Mouse (Mus musculus) embryonic facial prominence, embryonic 11.5 days (tissue): ENCODE measurements at regions not wholly inside any gene's neighbourhood (a gene's known extent, or its start where the extent isn't known, plus 50 kb on each side); places are given as distances from the start of the nearest gene placed in this dataset.

Experiments used
- ATAC-seq: fragments of 200-750 bp; cut with Nextera tagmentation; replicated peaks from 2 replicates; pipeline ENCODE4 v1.8.0; 2017; ENCODE audit warnings: low read depth; ENCODE audit not compliant: insufficient number of reproducible peaks, low FRiP score, low TSS enrichment
- DNase-seq: peaks from one replicate; pipeline ENCODE4 v3.0.0-alpha.2; 2015; ENCODE audit warnings: low spot score
- H3K27ac ChIP-seq: fragments of 300-500 bp; sonication (generic); replicated peaks from 2 replicates; pipeline ENCODE4 v1.5.1; 2014; ENCODE audit warnings: mild to moderate bottlenecking, low read depth, low read length, control low read depth
- H3K27me3 ChIP-seq: fragments of 300-500 bp; sonication (generic); 2 replicates; pipeline ENCODE4 v1.6.1; 2014; ENCODE audit warnings: mild to moderate bottlenecking, low read length, moderate library complexity, mixed read lengths; ENCODE audit not compliant: control insufficient read depth, insufficient read depth
- H3K36me3 ChIP-seq: fragments of 300-500 bp; sonication (generic); replicated peaks from 2 replicates; pipeline ENCODE4 v1.6.1; 2014; ENCODE audit warnings: low read depth, mild to moderate bottlenecking, low read length, moderate library complexity, mixed read lengths; ENCODE audit not compliant: control insufficient read depth, insufficient read depth
- H3K4me1 ChIP-seq: fragments of 300-500 bp; sonication (generic); 2 replicates; pipeline ENCODE4 v1.6.1; 2014; ENCODE audit warnings: low read length, mixed read lengths; ENCODE audit not compliant: control insufficient read depth, insufficient read depth
- H3K4me2 ChIP-seq: fragments of 300-500 bp; sonication (generic); 2 replicates; pipeline ENCODE4 v1.6.1; 2014; ENCODE audit warnings: low read depth, mild to moderate bottlenecking, control low read depth, low read length, moderate library complexity
- H3K4me3 ChIP-seq: fragments of 300-500 bp; sonication (generic); 2 replicates; pipeline ENCODE4 v1.5.1; 2014; ENCODE audit warnings: low read depth, low read length, control low read depth
- H3K9ac ChIP-seq: fragments of 300-500 bp; sonication (generic); replicated peaks from 2 replicates; pipeline ENCODE4 v1.6.1; 2014; ENCODE audit warnings: mild to moderate bottlenecking, control low read depth, low read length
- H3K9me3 ChIP-seq: fragments of 300-500 bp; sonication (generic); replicated peaks from 2 replicates; pipeline ENCODE4 v1.6.1; 2016; ENCODE audit warnings: mild to moderate bottlenecking, low read length, inconsistent platforms, mixed read lengths; ENCODE audit not compliant: control insufficient read depth
- WGBS: fragments of 180-500 bp; shearing (Covaris S2); extraction: QIAGEN DNeasy Blood & Tissue Kit; methylation state at CpG from one replicate; pipeline ENCODE4 v1.1.7; 2014; 5-methylcytosine and 5-hydroxymethylcytosine counted together

GRCm38 (mm10) chr16:5478970-5479369, 223.2 kb upstream of the Eef2kmt start:
- ATAC-seq (no peak), DNase-seq (no peak)
- no peaks in the 10 kb centered on the region for H3K9me3 ChIP-seq
- no peak overlapping the region for H3K4me2 ChIP-seq
- no peaks in the 10 kb centered on the region for H3K36me3 ChIP-seq
- H3K27ac ChIP-seq, result no peak overlapping the region
- no peak overlapping the region for H3K9ac ChIP-seq
- no peaks in the 10 kb centered on the region for H3K4me1 ChIP-seq
- no peak overlapping the region for H3K4me3 ChIP-seq
- H3K27me3 ChIP-seq, result no peaks in the 10 kb centered on the region

GRCm38 (mm10) chr16:5471321-5471720, 215.5 kb upstream of the Eef2kmt start:
- Histone ChIP-seq H3K27ac (no peak overlapping the region), H3K9me3 (no peaks in the 10 kb centered on the region), H3K9ac (no peak overlapping the region), H3K27me3 (no peaks in the 10 kb centered on the region), H3K36me3 (no peaks in the 10 kb centered on the region), H3K4me2 (no peak overlapping the region), H3K4me1 (no peaks in the 10 kb centered on the region; the same call in 1 of the 2 replicates), H3K4me3 (no peak overlapping the region)
- WGBS, result 22% methylated on average over 5 of the region's 5 CpGs
- ATAC-seq, result no peak
- peak; percentile 73 for DNase-seq

- Histone ChIP-seq H3K27me3 (no peaks in the 10 kb centered on the region), H3K36me3 (no peaks in the 10 kb centered on the region), H3K9ac (no peak overlapping the region), H3K4me1 (no peaks in the 10 kb centered on the region), H3K4me3 (no peak overlapping the region), H3K9me3 (no peaks in the 10 kb centered on the region), H3K4me2 (no peak overlapping the region), H3K27ac (no peak overlapping the region)
- 5% methylated on average over 3 of the region's 3 CpGs for WGBS
- no peak for ATAC-seq
- DNase-seq, result peak; percentile 62
Observed at GRCm38 (mm10) chr16:5467587-5467986, 211.8 kb upstream of the Eef2kmt start.

- H3K4me1 ChIP-seq, result no peaks in the 10 kb centered on the region
- no peak overlapping the region for H3K4me3 ChIP-seq
- H3K36me3 ChIP-seq, result no peaks in the 10 kb centered on the region
- H3K4me2 ChIP-seq, result no peak overlapping the region
- ATAC-seq (0 out of 2 replicates have a peak, but pooled peaks have one; percentile 29), DNase-seq (no peak)
- no peaks in the 10 kb centered on the region for H3K27me3 ChIP-seq
- no peaks in the 10 kb centered on the region for H3K9me3 ChIP-seq
- H3K27ac ChIP-seq, result no peak overlapping the region
- no peak overlapping the region for H3K9ac ChIP-seq
- 57% methylated on average over 2 of the region's 2 CpGs for WGBS
Observed at GRCm38 (mm10) chr16:5466760-5467159, 211.0 kb upstream of the Eef2kmt start.

GRCm38 (mm10) chr16:5455352-5455965, 199.7 kb upstream of the Eef2kmt start:
- Histone ChIP-seq H3K9ac (no peak overlapping the region), H3K27me3 (no peaks in the 10 kb centered on the region), H3K4me3 (no peak overlapping the region), H3K4me2 (no peak overlapping the region), H3K36me3 (no peaks in the 10 kb centered on the region), H3K9me3 (no peaks in the 10 kb centered on the region), H3K4me1 (no peaks in the 10 kb centered on the region), H3K27ac (no peak overlapping the region)
- DNase-seq (peak; percentile 43), ATAC-seq (no peak)
- WGBS, result 12% methylated on average over 5 of the region's 5 CpGs

GRCm38 (mm10) chr16:5454243-5454642, 198.5 kb upstream of the Eef2kmt start:
- H3K4me1 ChIP-seq, result no peaks in the 10 kb centered on the region
- 13% methylated on average over 6 of the region's 6 CpGs for WGBS
- no peak overlapping the region for H3K9ac ChIP-seq
- ATAC-seq (no peak), DNase-seq (no peak)
- H3K27ac ChIP-seq, result no peak overlapping the region
- H3K9me3 ChIP-seq, result no peaks in the 10 kb centered on the region
- no peak overlapping the region for H3K4me2 ChIP-seq
- H3K27me3 ChIP-seq, result no peaks in the 10 kb centered on the region
- H3K4me3 ChIP-seq, result no peak overlapping the region
- H3K36me3 ChIP-seq, result no peaks in the 10 kb centered on the region

- ATAC-seq (no peak), DNase-seq (no peak)
- no peaks in the 10 kb centered on the region for H3K36me3 ChIP-seq
- H3K27me3 ChIP-seq, result no peaks in the 10 kb centered on the region
- no peak overlapping the region for H3K4me3 ChIP-seq
- no peaks in the 10 kb centered on the region for H3K4me1 ChIP-seq
- H3K9ac ChIP-seq, result no peak overlapping the region
- no peak overlapping the region for H3K4me2 ChIP-seq
- WGBS, result 73% methylated on average over 6 of the region's 6 CpGs
- H3K9me3 ChIP-seq, result no peaks in the 10 kb centered on the region
- no peak overlapping the region for H3K27ac ChIP-seq
Observed at GRCm38 (mm10) chr16:5452971-5453370, 197.2 kb upstream of the Eef2kmt start.

GRCm38 (mm10) chr16:5445776-5446175, 190.0 kb upstream of the Eef2kmt start:
- H3K4me3 ChIP-seq, result no peak overlapping the region
- H3K27ac ChIP-seq, result no peak overlapping the region
- H3K27me3 ChIP-seq, result no peaks in the 10 kb centered on the region
- no peak overlapping the region for H3K9ac ChIP-seq
- 68% methylated on average over 6 of the region's 6 CpGs for WGBS
- DNase-seq (no peak), ATAC-seq (no peak)
- no peaks in the 10 kb centered on the region for H3K36me3 ChIP-seq
- H3K4me2 ChIP-seq, result no peak overlapping the region
- no peaks in the 10 kb centered on the region for H3K9me3 ChIP-seq
- no peaks in the 10 kb centered on the region for H3K4me1 ChIP-seq
